Mouse (Mus musculus) layer of hippocampus, adult 8-10 months (tissue): ENCODE results near the gene Ppp2r3a. TPM values are rescaled to one million over a fixed set of nuclear protein-coding genes. Genes with fewer than 3 reads are reported as not detected.

Experiments
- DNase-seq, 2 experiments: peaks; one replicate each; pipeline ENCODE4 v3.0.0; 2022; ENCODE audit warnings: low spot score in 2 of 2
- total RNA-seq, 4 experiments: library from RNA; stranded (reverse); gene quantifications; 2 replicates each; pipeline ENCODE4 v1.2.4; 2022

Ppp2r3a gene
- total RNA-seq, 4 experiments from 2014 or later, result 29.4 to 36.3 (median 33.1) TPM

DNA sequence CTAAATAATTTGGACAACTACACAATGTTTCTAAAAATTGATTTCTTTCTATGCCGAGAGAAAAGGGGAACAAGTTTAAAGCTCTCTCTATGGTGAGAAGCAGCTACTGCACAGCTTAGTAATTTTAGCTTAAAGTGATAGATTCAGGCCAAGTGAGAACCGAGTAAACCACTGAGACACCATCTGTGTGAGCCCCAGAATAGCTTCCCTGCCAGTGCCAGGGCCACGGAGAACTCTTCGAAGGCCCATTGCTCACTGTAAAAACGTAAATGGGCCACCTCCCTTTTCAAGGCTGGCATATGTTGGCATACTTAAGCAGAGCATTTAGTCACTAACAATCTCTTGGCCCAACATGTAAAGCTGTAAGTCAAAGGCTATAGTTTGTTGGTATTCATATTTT is 91.5 kb downstream of the Ppp2r3a start:
- peak; percentile 37 to 51 for DNase-seq

DNA sequence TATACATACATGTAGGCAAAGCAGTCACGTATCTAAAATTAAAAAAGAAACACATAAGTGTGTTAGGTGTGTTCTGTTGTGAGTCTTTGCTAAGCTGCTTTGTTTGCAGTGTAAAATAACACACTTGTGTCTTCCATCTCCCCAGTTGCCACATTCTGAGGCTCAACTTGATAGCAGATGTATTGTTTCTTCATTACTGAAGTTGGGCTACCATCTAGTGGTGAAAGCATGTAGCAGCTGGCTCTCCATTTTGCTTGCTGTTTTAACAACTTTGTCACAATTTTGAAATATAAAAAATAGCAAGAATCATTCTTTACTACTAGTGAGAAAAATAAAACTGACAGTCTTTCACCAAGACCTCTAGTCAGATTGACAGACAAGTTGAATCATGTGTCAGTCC is 92.2 kb downstream of the Ppp2r3a start:
- DNase-seq, result peak in 1 of 2 experiments; percentile 22

DNA sequence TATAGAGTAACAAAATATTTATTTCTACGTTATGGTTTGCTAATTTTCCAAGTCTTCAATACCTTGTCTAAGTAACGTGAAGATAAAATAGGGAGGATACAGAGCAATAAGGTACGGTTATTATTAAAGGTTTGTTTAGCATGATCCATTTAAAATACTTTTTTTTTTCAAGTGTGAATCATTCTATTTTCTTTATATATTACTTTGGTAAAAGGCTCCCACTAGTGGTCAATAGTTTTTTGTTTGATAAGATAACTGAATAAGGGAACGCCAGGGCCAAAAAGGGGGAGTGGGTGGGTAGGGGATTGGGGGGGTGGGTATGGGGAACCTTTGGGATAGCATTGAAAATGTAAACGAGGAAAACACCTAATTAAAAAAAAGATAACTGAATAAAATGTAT is 98.7 kb downstream of the Ppp2r3a start:
- DNase-seq, result no peak

DNA sequence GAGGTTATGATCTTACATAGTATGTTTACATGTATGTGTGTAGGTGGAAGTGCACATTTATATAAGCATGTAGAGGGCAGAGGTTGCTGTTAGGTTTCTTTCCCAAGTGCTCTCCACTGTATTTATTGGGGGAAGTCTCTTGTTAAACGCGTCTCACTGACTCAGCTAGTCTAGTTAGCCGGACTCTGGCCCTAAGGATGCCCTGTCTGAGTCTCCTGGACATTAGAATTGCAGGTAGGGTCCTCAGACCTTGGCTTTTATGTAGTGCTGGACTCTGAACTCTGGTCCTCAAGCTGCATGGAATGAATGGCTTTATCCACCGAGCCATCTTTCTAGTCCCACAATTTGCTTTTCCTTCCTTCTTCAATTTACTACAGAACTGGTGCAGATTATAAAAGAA is 108.0 kb downstream of the Ppp2r3a start:
- no peak for DNase-seq

DNA sequence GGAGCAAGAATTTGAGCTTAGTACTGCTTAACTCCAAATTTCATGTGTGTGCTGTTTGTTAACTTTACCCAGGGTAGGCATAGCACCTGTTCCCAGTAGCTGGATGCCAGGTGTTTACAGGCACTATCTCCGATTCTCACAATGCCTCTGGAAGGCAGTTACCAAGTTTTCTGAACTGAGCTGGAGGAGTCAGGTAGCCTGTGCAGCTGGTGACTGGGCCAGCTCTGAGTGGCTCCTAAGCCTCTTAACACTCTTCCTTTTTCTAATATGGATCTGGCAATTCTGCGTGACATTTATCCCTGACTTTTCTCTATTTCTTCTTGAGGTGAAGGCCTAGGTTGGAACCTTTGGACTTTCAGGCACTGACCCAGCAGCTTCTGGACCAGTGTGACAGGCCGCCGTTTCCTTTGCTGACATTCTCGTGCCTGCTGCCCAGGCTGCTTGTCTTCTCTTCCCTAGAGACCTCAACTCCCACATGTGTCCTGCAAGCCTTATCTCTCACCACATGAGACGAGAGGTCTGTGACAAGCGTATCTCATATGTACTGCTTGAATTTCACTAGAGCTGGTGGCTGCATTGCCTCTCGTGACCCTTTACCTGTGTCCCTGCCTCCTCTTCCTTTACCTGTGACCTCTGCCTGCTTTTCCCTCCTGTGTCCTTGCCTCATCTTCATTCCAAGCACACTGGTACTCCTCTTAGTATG is 137.3 kb downstream of the Ppp2r3a start:
- no peak for DNase-seq

DNA sequence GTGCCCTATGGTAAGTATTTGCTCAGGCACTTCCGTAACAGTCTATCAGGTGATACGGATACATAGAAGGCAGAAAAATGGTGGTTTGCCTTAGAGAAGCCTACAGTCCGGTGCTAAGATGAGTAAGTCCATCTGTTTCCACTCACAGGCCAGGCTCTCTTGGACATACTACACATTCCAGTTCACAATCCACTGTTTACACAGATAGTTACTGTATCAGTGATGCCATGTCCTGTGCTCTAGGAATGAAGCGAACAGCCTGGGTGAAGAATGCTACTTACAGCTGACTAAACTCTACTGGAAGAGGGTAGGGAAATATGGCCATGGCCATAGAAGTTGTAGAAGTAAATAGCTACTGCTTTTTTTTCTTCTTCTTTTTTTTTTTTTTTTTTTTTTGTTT is 138.3 kb downstream of the Ppp2r3a start:
- DNase-seq, result no peak

DNA sequence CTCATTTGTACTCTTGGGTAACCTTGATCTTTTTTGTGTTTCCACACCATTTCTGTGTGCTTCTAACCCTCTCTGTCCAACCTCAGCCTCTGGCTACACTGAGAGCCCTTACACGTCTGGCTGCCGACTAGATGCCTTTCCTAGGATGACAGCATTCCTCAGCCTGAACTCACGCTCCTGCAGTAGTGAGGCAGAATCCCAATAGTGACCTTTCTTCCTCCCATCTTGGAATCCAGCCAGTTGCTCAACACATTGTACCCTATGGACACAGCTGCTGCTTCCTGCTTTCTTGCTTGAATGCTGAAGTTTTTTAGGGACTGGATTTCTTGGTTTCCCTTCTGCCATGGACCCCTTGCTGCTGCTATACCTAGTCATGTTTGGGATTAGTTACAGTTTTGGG is 141.6 kb downstream of the Ppp2r3a start:
- DNase-seq, result no peak

DNA sequence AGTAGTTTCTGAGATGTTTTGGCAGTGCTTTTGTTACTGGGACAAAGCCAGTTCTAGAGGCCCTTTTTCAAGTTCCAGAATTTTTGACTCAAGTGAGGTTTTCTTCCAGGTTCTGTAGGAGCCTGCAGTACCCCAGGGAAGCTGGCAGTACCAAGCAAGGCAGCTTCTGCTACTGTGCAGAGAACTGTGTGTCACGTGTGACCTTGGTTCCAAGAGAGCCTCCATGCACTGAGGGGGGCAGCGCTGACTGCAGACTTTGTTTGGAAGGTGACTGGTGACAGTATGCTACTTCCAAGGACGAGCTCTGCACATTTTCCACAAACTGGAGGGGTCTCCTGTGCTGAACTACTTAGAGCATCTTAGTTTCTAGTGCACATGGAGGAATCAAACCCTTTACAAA is 144.2 kb downstream of the Ppp2r3a start:
- DNase-seq, result no peak

DNA sequence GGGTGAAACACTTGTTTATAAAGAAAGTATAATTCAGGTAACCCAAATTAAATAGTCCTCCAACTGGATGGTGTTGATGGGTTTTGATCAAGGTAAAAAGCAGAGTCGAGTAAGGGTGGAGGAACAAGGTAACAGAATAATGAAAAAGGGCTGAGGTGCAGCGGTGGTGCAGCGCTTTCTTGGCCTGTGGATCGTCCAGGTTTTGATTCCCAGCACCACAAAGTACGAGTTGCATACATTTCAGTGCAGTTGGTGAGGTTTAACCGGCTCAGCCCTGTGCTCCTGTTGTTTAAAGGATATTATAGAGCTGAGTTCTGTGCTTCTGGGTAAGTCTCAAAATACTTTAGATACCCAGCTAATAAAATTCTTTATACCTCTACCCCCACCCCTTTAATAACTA is 145.9 kb downstream of the Ppp2r3a start:
- no peak for DNase-seq

DNA sequence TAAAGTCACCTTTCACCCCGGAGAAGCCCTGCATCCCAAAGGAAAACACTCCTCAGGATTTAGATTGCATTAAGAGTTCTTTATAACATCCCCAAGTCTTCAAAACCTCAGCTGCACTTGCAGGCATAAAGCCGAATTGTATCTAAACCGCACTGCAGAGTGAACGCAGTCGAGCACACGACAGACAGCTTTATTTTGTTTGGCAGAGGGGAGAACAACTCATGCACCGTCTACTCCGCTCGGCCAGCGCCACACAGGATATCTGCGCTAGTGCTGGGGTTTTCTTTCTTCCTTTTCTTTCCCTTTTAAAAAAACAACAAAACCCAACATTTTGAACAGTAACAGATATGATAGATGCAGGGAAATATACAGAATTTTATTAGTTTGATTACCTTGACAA is 146.7 kb downstream of the Ppp2r3a start:
- no peak for DNase-seq

DNA sequence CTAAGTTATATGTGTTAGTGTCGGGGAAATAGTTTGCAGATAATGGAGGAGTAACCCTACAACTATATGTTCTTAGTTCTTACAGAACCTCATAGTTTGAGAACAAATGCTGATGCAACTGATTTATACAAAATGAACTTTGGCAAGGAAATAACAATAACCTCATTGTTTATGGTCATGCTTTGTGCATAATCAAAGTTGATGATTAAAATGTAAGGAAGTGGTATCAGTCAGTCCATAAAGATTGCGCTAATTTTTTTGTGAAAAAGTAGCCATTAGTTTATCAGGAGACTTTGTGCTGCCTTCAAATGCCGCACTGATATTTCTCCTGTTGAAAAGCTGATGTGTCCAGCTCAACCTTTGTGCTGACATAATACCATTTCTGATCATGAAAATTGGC is 149.3 kb downstream of the Ppp2r3a start:
- DNase-seq, result no peak

DNA sequence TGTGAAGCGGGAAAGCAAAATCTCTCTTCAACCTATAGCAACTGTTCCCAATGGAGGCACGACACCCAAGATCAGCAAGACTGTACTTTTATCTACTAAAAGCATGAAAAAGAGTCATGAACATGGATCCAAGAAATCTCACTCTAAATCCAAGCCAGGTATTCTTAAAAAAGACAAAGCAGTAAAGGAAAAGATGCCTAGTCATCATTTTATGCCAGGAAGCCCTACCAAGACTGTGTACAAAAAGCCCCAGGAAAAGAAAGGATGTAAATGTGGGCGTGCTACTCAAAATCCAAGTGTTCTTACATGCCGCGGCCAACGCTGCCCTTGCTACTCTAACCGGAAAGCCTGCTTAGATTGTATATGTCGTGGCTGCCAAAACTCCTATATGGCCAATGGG is 150.0 kb downstream of the Ppp2r3a start:
- no peak for DNase-seq

DNA sequence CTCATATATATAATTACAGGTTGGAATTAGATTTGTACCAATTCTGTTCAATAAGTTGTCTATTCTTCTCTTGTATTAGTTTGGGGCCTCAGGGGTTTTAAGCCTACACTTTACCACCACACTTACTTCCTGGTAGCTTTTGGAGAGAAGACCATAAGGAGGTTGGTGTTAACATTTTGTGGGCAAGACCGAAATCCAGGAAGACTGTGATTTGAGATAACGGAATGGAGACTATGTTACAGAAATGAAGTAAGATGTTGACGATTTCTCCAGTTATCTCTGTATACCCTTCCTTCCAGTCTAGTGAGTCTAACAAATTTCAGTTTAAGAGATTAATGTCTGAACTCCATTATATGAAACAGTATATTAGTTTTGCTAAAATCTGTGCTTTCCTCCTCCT is 151.4 kb downstream of the Ppp2r3a start:
- no peak for DNase-seq

DNA sequence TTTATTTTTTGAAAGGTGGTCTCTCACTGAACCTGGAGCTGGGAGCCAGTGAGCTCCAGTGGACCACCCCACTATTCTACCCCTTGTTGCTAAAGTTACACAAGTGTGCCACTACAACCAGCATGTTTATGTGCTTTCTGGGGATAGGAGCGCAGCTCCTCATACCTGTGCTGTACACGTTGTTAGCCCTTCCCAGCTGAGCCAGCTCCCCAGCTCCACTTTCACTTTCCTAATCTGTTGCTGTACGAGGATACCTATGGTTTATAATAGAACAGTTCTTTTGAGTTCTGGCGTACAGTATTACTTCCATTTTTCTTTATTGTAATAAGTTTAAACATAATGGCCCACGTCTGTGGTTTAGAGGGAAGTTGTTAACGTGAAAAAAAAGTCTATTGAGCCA is 152.2 kb downstream of the Ppp2r3a start:
- no peak for DNase-seq

DNA sequence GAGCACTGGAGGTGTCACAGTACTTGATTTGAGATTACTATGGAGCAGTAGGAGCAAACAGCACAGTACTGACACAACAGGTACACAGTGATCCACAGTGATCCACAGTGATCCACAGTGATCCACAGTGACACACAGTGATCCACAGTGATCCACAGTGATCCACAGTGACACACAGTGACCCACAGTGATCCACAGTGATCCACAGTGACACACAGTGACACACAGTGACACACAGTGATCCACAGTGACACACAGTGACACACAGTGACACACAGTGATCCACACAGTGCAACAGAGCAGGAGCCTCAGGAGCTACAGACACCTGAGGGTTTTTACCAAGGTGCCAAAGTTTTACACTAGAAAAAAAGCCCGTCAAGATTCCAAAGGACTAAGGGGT is 154.1 kb downstream of the Ppp2r3a start:
- DNase-seq, result no peak

DNA sequence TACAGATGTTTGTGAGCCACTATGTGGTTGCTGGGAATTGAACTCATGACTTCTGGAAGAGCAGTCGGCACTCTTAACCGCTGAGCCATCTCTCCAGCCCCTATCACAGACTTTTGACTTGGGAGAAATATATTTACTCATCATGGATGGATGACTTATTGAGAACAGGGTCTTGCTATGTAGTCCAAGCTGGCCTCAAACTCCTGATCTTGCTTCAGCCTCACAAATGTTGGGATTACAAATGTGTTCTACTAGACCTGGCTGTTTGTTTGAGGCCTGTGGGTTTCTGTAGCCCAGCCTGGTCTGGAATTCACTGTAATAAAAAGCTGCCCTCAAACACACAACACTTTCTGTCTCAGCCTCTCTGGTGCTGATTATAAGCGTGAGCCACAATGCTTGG is 155.1 kb downstream of the Ppp2r3a start:
- no peak for DNase-seq

DNA sequence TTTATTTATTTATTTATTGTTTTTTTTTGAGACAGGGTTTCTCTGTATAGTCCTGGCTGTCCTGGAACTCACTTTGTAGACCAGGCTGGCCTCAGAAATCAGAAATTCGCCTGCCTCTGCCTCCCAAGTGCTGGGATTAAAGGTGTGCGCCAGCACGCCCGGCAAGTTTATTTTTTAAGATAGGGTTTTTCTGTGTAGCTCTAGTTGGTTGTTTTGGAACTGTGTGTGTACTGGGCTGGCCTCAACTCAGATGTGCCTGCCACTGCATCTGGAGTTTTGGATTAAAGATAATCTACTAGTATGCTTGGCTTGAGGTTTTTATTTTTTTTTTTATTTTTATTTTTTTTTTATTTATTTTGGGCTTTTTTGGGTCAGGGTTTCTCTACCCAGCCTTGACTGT is 156.2 kb downstream of the Ppp2r3a start:
- DNase-seq, result no peak

DNA sequence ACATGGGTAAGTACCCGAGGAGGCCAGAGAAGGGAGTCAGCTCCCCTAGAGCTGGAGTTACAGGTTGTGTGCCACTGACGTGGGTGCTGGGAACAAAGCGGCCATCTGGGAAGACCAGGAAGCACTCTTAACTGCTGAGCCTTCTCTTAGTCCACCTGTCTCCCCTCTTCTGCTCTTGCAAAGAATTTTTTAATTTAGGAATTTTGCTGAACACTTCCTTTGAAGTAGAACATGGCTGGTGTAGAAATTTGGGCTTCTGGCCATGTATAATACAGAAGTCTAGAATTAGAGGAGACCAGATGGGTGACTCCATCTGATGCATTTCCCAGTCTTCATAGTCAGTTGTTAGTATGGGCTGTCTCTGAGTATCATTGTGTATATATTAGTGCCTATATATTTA is 167.9 kb downstream of the Ppp2r3a start:
- DNase-seq, result no peak

DNA sequence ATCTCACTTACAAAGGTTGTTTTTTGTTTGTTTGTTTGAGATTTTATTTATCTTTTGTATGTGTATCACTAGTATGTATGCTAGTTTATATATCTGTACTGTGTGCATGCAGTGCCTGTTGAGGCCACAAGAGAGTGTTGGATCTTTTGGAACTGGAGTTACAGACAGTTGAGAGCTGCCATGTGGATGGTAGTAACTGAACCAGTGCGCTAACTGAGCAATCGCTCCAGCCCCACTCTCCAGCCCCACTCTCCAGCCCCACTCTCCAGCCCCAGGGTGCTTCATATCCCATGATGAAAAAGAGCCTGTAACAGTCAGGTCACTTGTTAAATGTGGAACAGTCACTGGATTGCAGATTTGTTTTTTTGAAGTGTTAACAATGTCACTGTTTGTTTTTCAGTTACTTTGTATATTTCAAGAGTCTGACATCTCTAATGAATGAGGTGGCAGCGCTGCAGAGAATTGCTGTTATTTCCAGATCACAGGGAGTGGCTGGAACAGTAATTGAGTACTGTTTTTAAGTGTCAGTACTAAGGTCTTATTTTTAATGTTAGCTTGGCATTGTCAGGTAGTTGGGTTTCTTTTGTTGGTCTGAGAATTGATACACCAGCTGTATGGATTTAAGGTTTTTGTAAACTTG is 171.4 kb downstream of the Ppp2r3a start:
- no peak for DNase-seq

DNA sequence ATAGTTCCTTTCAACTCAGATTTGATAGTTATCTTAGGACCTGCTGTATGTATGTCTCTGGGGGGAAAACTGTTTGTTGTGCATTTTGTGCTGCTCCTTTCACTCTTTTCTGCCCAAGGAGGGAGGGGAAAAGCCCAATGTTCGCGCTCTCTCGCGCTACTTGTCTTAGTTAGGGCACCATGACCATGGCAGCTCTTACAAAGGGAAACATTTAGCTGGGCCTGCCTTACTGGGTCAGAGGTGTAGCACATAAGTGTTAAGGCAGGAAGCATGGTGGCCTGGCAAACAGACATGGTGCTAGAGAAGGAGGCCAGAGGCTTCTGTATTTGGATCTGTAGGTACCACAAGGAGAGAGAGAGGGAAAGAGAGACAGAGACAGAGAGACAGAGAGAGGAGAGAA is 173.0 kb downstream of the Ppp2r3a start:
- DNase-seq, result no peak

DNA sequence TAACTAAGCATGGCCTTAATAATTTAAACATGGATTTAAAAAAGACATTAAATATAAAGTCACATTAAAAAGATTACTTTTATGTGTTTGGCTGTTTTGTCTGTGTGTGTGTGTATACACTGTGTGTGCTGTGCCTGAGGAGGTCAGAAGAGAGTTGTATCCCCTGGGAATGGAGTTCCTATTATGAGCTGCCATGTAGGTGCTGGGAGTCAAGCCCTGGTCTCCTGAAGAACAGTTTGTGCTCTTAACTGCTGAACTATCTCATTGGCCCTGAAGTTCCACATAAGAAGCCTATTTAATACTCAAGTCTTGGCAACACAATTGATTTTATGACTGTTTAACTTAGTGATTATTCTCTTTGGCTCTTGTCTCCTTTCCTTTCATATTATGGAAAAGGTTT is 174.1 kb downstream of the Ppp2r3a start:
- DNase-seq, result no peak

DNA sequence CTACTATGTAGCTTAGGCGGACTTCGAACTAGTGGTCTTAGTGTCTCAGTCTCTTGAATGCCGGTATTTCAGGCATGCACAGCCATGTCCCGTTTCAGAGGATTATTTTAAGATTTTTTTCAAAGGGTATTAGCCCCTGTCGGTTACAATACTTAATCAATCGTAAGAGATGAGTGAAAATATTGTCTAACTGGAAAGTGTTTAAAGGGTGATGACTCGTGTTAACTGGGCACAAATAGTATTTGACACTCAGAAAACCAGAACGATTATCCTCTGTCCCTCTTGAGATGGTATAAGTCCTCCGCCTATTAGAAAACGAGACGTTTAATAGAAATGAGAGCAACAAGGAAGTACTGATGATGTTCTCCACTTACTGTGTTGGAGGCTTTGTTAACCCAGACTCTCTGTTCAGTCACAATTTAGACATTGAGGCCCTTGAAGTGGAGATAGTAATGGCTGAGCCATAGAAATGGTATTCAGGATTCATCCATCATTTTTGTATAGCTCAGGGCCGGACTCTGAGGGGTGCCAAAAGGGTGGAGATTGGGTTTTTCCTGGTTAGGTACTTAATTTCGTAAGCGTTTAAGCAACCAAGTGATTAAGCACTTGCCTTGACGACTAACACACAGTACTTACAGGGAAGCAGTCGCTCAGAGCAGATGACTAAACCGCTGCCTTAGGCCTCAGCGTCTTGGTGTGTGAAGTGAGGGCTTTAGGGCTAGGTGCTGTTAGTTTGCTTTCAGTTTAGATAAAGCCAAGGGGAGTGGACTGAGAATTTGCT is 175.3 kb downstream of the Ppp2r3a start:
- no peak for DNase-seq

DNA sequence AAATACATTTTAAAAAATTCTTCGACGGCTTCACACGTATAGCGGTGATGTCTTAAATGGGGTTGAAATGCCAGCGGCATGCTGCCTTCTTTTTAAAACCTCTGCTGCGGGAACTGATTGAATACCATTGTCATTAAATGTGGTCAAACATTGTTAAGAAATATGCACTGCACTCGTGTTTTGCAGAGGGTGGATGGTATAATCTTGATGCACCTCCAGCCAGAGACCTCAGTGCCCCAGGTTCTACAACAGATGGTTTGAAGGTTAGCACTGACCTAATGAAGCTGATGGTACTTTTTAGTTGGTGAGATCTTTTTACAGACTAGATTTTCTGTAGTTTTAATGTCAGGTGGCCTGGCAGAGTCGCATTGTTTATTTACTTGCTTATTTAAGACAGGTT is 175.9 kb downstream of the Ppp2r3a start:
- no peak for DNase-seq
